Mouse (Mus musculus) granulocyte monocyte progenitor cell, adult 5-6 weeks (primary cell): ENCODE data around the gene Bsn. TPM values are rescaled to one million over a fixed set of nuclear protein-coding genes. Genes with fewer than 3 reads are reported as not detected.

ENCODE experiments used
- ATAC-seq: replicated peaks from 2 replicates; pipeline ENCODE4 v1.8.0; 2016; ENCODE audit warnings: mild to moderate bottlenecking, moderate TSS enrichment, inconsistent platforms; ENCODE audit not compliant: poor library complexity, severe bottlenecking
- total RNA-seq, 2 experiments: library from RNA; stranded (forward) in 1 of 2; stranded (reverse) in 1 of 2; fragments of 200-712, 200-1000 nt in 1 of 2; fragments of >200 nt in 1 of 2; fragmentation: Nextera tagmentation in 1 of 2; gene quantifications; 2 replicates each; pipeline ENCODE4 v1.2.3; 2014 to 2017

The Bsn gene
- total RNA-seq, 2 experiments from 2014 or later: 3.7 to 6.2 TPM

- ATAC-seq: no peak
These were observed 123.0 kb downstream of the Bsn start for GRCm38 (mm10) chr9:108067199-108067598.

DNA sequence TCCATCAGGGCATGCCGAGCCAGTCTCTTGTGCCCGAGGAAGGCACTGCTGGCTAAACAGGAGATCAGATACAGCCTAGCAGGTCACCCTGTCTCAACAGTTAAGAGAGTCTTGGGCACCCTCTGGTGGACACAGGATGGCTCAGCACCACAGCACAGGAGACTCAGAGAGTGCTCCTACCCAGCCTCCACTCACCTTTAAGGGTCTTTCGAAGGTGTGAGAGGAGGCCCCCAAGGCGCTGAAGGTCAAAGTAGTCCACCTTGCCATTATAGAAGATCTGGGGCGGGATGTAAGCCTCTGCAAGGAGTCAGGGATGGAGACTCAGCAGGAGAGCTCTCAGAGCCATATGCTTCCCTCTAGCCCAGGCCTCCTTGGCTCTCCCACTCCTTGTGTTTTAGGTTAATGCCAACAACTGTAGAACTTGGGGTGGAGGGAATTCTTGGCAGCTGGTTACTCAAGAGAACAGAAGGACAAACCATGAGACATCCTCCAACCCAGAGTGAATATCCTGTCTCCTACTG, 124.6 kb downstream of the Bsn start:
- peak; percentile 70 for ATAC-seq

DNA sequence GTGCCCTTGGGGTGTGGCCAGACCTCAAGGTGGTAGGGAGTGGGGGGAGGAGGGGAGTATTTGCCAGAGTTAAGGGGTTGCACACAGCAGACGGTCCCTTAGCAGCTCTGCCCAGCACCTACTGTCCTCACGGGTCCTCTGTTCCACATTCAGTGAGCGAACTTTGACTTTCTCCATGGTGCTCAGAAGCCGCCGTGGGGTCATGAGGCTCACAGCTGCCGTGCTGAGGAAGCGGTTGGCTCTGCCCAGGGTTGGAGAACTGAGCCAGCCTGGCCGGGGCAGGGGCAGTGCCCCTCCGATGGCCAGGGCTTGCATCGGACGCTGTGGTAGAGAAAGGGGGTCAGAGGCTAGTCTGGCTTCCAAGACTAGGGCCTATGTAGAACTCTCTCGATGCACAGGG, 126.8 kb downstream of the Bsn start:
- no peak for ATAC-seq

DNA sequence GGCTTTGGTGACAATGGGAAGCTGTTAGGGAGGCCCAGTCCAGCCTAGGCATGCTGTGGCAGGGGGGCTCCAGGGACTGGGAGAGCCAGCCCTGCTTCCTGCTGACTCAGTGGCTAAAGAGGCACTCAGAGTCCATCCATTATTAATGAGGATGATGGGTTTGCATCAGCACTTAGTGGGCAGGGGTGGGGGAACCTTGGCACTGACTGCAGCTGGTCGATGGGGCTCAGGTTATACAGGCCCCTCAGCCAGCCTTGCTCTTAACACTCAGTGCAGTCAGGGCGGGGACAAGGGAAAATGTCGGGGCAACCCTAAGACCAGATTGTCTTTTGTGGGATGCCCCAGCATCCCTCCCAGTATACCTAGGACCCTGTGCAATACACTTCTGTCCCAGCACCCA, 128.0 kb downstream of the Bsn start:
- no peak for ATAC-seq

- ATAC-seq: no peak
These were observed 131.9 kb downstream of the Bsn start for GRCm38 (mm10) chr9:108058291-108058690.

DNA sequence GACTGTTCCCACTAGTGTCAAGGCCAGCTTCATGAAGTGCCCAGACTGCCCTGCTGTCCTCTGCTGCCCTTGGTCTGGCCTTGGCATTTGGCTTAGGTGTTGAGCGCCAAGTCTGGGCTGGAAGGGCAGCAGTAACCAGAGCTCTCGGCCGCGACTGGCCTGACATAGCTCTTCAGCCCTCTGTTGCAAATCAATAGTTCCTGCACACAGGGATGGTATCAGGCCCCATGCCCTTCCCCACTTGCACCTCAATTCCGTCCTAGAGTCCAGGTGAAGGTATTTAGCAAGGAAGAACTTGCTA, 133.0 kb downstream of the Bsn start:
- no peak for ATAC-seq

DNA sequence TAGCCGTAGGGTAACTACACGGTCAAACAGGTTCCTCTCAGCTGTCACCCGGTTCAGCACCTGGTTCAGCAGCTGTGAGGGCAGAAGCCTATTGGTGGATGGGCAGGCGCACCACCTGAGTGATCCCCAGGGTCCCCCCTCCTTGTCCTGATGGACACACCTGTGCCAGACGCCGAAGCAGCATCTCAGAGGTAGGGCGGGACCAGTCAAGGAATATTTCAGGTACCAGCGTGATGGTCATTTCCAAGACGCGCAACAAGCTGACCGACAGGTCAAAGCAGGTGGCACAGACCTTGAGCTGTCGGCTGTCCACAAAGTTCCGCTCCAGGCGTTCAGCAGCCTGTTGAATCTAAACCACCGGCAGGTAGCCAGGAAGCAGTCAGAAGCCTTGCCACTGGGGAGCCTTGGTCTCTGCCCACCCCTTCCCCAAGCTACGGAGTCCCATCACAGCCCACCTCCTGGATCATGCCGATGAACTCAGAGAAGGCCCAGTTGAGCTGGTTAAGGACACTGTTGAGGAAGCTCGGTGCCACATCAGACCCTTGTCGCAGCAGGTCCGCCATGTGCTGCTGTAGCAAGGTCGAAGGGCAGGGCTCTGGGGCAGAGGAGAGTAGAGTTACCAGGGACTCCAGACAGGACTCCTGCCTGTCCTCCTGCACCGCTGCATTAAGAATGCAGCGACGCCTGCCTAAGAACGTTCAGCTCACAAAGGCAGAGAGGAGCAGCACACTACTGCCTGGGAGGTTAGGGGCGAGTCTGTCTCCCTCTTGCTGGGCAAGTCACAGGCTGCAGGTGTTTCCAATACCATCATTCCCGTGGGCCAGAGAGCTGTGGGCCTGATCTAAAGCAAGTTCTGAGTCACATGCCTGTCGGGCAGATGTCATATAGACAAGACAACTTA, 133.6 kb downstream of the Bsn start:
- no peak for ATAC-seq

GRCm38 (mm10) chr9:108055661-108056237, 134.4 kb downstream of the Bsn start:
- ATAC-seq: no peak

DNA sequence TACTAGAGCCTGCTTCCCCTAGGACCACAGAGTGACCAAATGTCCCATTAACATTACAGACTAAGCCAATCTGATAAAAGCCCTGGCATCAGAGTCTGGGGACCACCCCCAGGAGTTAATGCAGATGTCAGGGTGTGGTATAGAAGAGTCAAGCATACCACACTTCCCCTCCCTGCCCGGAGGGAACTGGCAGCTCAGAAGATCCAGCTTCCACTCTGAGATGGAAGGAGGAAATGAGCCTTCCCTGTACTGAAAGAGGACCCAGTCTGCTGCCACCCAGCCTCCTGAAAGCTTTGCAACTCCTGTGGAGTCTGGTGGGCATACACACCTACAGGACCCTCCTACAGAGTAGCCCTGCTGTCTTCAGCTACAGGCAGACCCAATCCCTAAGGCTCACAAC, 135.1 kb downstream of the Bsn start:
- ATAC-seq: peak; percentile 22; the same call in 1 of the 2 replicates

DNA sequence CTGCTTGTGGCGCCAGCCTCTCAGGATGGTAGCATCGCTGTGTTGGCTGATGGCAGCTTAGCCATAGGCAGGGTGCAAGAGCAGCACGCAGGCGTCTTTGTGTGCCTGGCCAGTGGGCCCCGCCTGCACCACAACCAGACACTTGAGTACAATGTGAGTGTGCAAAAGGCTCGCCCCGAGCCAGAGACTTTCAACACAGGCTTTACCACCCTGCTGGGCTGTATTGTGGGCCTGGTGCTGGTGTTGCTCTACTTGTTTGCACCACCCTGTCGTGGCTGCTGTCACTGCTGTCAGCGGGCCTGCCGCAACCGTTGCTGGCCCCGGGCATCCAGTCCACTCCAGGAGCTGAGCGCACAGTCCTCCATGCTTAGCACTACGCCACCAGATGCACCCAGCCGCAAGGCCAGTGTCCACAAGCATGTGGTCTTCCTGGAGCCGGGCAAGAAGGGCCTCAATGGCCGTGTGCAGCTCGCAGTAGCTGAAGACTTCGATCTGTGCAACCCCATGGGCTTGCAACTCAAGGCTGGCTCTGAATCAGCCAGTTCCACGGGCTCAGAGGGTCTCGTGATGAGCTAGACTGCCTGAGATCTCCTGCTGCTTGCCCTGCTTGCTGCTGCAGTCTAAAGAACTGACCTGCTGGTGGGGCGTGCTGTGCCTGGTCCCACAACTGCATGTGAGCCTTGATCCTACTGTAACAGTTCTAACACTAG, 135.7 kb downstream of the Bsn start:
- ATAC-seq: no peak

- ATAC-seq: no peak
These were observed 136.4 kb downstream of the Bsn start for GRCm38 (mm10) chr9:108053665-108054225.

DNA sequence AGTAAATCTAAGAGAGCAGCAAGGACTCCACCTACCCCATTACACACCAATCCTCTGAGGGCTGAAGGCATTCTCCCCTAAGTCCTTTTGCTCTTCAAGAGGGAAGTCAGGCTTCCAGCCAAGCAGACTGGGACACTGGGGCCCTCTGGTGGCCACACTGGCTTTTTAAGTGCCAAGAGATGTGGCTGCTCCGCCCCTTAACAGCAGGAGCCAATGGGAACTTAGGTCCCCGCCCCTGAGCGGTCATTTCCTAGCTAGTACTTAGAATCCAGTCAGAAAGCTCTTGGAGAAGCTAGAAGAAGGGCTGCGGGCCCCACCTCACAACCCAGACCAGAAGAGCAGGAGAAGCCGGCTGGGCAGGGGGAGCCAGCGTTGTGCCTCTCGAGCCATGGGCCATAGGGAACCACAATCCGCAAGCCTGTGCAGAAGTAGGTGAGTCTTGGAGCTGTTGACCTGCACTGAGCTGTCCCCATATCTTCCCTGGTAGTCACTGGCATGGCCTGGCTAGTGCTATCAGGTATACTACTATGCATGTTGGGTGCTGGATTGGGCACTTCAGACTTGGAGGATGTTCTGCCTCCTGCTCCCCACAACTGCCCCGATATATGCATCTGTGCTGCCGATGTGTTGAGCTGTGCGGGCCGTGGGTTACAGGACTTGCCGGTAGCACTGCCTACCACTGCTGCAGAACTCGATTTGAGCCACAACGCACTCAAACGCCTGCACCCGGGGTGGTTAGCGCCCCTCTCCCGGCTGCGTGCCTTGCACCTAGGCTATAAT, 137.1 kb downstream of the Bsn start, which contains the start of gene Amigo3:
Gene Amigo3 (plus strand): TSS at position 275 of the 780 bp plus-strand sequence.
- ATAC-seq: peak; percentile 72

- ATAC-seq: no peak
These were observed 137.8 kb downstream of the Bsn start for GRCm38 (mm10) chr9:108052411-108052810.

DNA sequence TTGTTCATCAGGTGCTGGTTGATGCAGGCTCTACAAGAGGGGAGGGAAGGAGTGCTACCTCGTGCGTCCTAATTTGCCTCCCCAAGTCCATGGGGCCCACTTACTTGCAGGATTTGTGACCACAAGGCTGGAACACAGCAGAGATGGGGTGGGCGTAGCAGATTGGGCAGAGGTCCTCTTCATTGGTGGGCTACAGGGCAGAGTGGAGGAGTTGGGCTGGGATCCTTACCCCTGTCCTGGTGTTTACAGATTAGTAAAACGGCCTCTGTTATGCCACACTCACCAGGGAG, 138.3 kb downstream of the Bsn start:
- no peak for ATAC-seq

DNA sequence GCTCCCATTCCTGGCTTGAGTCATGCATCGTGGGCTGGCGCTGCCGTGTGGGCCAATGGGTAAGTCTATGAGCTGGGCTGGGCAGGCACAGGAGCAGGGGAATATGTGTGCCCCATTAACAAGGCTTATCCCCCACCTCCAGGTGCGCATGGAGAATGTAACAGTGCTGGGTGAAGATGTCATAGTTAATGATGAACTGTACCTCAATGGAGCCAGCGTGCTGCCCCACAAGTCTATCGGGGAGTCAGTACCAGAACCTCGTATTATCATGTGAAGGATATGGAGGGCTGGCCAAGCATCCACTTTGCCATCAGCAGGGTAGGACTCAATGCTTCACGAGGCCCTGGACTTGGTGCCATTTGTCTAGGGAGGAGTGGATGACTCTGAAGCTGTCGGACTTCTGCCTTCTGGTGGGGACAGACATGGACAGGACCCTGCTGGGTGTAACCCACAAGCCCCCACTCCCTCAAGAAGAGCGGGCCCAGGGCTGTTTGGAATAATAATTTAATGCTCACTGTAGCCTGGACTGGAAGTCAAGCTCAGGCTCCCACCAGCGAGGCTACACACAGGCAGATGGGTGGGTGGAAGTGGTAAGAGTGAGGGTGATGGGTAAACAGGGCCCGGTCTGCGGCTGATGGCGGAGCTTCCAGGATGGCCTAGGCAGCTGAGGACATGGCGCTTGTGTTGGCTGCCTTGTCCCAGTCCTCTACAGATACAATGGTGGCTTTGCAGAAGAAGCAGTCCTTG, 138.8 kb downstream of the Bsn start:
- ATAC-seq: no peak

DNA sequence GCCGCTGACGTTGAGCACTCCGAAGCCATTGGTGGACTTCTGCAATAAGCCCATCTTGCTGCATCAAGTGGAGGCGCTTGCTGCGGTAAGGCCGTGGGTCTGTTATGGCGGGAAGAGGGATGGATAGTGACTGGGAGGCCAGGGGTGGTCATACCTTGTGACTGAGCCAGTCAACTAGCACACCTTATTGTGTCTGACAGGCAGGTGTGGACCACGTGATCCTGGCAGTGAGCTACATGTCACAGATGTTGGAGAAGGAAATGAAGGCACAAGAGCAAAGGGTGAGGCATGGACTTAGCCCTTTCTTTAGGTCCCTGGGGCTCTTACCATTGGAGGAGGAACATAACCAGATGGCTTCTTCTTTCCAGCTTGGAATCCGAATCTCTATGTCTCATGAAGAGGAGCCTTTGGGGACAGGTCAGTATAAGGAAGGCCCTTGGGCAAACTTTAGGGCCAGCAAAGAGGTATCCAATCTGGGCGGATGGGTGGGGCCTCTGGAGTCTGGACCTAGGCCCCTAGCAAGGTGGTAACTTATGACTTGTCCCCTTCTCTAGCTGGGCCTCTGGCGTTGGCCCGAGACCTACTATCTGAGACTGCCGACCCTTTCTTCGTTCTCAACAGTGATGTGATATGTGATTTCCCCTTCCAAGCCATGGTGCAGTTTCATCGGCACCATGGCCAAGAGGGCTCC, 140.5 kb downstream of the Bsn start:
- peak; percentile 41 for ATAC-seq

DNA sequence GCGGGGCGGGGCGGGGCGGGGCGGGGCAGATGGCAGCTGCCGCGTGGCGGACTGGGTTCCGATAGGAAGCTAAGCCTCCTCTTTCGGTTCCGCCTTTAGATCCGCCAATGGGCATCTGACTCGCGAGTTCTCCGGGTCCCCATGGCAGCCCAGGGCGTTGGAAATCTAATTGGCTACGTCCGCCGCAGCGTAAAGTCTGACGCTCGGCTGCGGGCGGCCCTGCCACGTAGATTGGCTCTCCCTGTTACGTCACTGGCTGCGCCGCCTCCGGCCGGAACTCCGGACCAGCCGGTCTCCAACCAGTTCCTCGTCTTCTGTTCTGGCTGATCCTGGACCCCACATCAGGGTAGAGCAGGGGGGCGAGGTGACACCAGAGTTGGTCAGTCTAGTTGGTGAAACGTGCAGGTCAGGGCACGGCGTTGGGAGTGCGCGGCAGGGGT, 141.1 kb downstream of the Bsn start, which contains the start of gene Gmppb:
Gene Gmppb (plus strand): TSS at position 227 of the 440 bp plus-strand sequence.
- ATAC-seq: peak; percentile 74

DNA sequence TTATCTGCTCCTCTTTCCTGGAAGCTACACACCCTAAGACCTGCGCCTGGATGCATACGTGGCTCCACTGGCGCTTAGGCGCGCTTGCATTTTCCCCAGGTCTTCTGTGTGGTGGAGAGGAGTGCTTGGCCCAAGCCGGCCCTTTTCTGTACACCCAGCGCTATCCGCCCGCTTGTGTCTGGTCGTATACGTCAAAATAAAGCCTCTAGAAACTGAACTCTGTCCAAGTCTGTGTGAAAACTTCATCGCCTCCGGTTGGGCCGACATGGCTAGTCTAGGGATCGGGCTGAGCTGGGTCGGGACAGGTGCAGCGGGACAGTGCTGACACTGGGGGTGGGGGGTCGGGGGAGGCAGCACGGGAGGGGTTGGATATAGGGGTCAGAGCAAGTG, 141.6 kb downstream of the Bsn start:
- no peak for ATAC-seq
